Mouse (Mus musculus) spleen, adult 2 months (tissue): ENCODE measurements around the gene Hipk3. TPM values are rescaled to one million over a fixed set of nuclear protein-coding genes. Genes with fewer than 3 reads are reported as not detected.

Source experiments
- DNase-seq, 2 experiments: peaks; one replicate each; pipeline versions ENCODE4 v3.0.0 to v3.0.0-alpha.2; 2012 to 2021; ENCODE audit warnings: low spot score in 2 of 2, low read depth in 1 of 2
- H3K27ac ChIP-seq: fragments of 200-500 bp; 2 replicates; pipeline ENCODE4 v1.5.1; 2012; ENCODE audit warnings: low read length, inconsistent platforms; ENCODE audit not compliant: insufficient read depth
- H3K27me3 ChIP-seq: fragments of 200-500 bp; 2 replicates; pipeline ENCODE4 v1.6.1; 2012; ENCODE audit warnings: mild to moderate bottlenecking, moderate library complexity, low read length, inconsistent platforms; ENCODE audit not compliant: control insufficient read depth, insufficient read depth
- H3K36me3 ChIP-seq: fragments of 200-500 bp; 2 replicates; pipeline ENCODE4 v1.6.1; 2012; ENCODE audit warnings: mild to moderate bottlenecking, low read length, inconsistent platforms; ENCODE audit not compliant: control insufficient read depth, insufficient read depth
- H3K4me1 ChIP-seq: fragments of 200-500 bp; 2 replicates; pipeline ENCODE4 v1.6.1; 2011; ENCODE audit warnings: inconsistent platforms; ENCODE audit not compliant: control insufficient read depth, insufficient read depth, insufficient read length
- H3K4me3 ChIP-seq: fragments of 200-500 bp; 2 replicates; pipeline ENCODE4 v1.5.1; 2011; ENCODE audit warnings: mild to moderate bottlenecking, inconsistent platforms; ENCODE audit not compliant: insufficient read depth, insufficient read length; ENCODE audit errors: extremely low read depth
- CTCF ChIP-seq: fragments of 200-500 bp; IDR thresholded peaks from 2 replicates; pipeline ENCODE4 v1.5.1; 2011; ENCODE audit warnings: mild to moderate bottlenecking, inconsistent platforms; ENCODE audit not compliant: insufficient read depth, insufficient read length, insufficient replicate concordance; ENCODE audit errors: extremely low read depth
- POLR2A ChIP-seq: fragments of 200-500 bp; IDR thresholded peaks from 2 replicates; pipeline ENCODE4 v1.6.1; 2011; ENCODE audit warnings: low read depth, low read length, inconsistent platforms
- WGBS: fragments of 180-500 bp; shearing (Covaris S2); methylation state at CpG from one replicate; pipeline ENCODE4 v1.1.7; 2018; 5-methylcytosine and 5-hydroxymethylcytosine counted together
- polyA plus RNA-seq: library from polyadenylated mRNA; depleted of rRNA; stranded (reverse); fragments of >200 nt; gene quantifications from 2 replicates; pipeline ENCODE4 v1.2.3, GENCODE M21; 2012

Hipk3 gene
- polyA plus RNA-seq, 1 experiment, result 14.5 TPM

DNA sequence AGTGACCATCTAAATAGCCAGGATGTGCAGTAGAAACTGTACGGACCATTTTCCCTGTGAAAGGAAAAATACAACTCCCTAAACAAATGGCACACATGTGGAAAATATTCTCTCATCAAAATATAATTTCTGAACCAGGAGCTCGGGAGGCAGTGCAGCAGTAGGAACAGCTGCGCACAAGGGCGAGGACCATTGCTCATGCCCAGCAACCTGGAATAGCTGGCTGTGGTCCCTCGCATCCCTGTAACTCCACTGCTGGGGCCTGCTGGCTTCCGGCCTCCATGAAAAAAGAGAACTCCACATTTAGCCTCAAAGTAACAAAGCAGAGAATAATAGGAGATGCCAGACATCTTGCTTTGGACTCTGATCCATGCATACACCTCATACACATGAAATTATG is 22.2 kb downstream of the Hipk3 start:
- WGBS, result 97% methylated on average over 6 of the region's 6 CpGs
- no peak for TF ChIP-seq POLR2A
- TF ChIP-seq CTCF, result no peak
- Histone ChIP-seq H3K36me3 (peaks cover 2% of the 10 kb centered on the region; the same call in 1 of the 2 replicates), H3K27ac (no peak overlapping the region), H3K4me1 (no peaks in the 10 kb centered on the region), H3K4me3 (no peak overlapping the region), H3K27me3 (no peaks in the 10 kb centered on the region)
- DNase-seq, result no peak

DNA sequence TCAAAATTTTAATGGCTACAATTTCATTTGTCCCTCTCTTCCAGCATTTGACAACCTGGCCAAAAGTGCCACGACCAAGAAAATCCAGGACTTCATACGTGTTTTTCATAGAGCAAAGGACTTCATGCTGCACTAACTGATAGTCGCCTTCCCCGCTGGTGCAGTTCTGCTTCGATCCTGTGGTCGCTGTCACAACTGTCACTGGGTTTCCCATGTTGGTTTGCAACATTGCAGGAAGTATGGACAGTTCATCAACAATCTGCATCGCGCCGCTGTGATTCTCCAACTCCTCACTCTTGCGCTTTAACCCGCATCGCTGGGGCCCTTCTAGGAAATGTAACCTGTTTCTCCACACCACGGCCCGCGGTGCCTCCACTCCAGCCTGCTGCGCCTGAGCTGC is 23.1 kb downstream of the Hipk3 start:
- Histone ChIP-seq H3K27me3 (no peaks in the 10 kb centered on the region), H3K4me1 (no peaks in the 10 kb centered on the region), H3K36me3 (peaks cover 2% of the 10 kb centered on the region; the same call in 1 of the 2 replicates), H3K27ac (no peak overlapping the region), H3K4me3 (no peak overlapping the region)
- WGBS, result 94% methylated on average over 16 of the region's 16 CpGs
- DNase-seq, result no peak
- no peak for TF ChIP-seq POLR2A
- TF ChIP-seq CTCF, result no peak

DNA sequence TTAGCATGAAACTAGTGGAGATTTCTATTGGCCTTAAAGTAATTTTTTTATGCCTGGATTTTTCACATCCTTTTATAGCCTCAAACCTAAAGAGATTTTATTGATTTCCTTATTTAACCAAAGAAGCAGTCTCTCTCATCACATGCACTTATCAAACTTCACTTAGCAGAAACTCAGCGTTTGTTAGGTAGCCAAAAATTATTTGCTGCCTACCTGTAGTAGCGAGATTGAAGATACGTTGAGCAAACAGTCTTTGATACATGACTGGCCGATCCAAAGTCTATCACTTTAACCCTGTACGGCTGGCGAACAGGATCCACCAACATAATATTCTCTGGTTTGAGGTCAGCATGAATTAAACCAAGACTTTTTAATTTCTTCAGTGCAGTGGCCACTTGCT is 23.7 kb downstream of the Hipk3 start:
- Histone ChIP-seq H3K4me3 (no peak overlapping the region), H3K4me1 (no peaks in the 10 kb centered on the region), H3K36me3 (peaks cover 2% of the 10 kb centered on the region; the same call in 1 of the 2 replicates), H3K27ac (no peak overlapping the region), H3K27me3 (no peaks in the 10 kb centered on the region)
- 94% methylated on average over 6 of the region's 6 CpGs for WGBS
- no peak for DNase-seq
- TF ChIP-seq CTCF, result no peak
- no peak for TF ChIP-seq POLR2A

DNA sequence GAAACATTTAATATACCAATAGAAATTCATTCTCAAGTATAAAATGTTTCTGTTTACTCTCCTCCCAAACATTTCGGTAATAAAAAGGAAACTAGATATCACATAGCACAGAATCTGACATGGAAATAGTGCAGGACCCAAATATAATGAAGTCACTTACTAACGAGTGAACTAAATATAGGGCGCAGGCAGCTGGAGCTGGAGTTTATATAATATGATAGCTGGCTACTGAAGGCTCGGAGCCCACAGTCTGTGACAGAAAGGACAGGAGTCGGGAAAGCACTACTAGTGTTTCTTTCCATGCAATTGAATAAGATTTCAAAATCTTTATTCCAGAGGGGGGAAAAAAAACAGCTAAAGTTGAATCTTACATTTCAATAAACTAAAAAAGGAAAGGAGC is 25.8 kb downstream of the Hipk3 start:
- no peak for TF ChIP-seq CTCF
- TF ChIP-seq POLR2A, result no peak
- no peak overlapping the region for H3K4me3 ChIP-seq
- no peak overlapping the region for H3K27ac ChIP-seq
- H3K27me3 ChIP-seq, result no peaks in the 10 kb centered on the region
- WGBS, result 90% methylated on average over 5 of the region's 5 CpGs
- no peaks in the 10 kb centered on the region for H3K4me1 ChIP-seq
- DNase-seq, result no peak
- H3K36me3 ChIP-seq, result peaks cover 2% of the 10 kb centered on the region; the same call in 1 of the 2 replicates

DNA sequence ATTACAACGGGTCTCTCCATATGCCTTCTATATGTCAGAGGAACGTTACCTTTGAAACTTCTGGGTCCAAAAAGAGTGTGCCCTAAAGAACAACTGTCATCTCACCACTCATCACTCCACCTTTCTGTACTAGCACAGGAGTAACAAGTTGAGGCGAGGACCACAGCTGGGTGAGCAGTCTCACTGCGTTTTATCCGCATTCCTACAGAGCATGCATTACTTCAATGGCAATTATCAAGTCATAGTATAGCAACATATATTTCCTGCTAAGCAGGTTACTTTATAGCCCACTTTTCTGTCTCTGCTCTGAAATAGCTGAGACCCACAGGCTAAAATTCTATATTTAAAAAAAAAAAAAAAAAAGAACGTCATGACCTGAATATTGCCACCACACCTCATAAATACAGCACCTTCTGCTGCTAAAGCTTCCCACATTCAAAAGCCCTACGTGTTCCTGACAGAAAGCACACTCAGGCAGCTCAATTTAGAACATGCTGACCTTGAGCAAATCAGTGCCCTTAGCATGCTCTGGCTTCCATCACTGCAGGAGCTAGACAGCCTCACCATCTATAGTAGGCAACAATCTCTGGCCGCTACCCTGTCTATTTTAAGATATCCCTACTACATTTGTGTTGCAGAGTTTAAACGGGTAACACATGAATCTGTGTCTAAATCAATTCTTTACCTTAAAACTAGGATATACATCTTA is 27.2 kb downstream of the Hipk3 start:
- TF ChIP-seq CTCF, result no peak
- TF ChIP-seq POLR2A, result no peak
- no peaks in the 10 kb centered on the region for H3K27me3 ChIP-seq

DNA sequence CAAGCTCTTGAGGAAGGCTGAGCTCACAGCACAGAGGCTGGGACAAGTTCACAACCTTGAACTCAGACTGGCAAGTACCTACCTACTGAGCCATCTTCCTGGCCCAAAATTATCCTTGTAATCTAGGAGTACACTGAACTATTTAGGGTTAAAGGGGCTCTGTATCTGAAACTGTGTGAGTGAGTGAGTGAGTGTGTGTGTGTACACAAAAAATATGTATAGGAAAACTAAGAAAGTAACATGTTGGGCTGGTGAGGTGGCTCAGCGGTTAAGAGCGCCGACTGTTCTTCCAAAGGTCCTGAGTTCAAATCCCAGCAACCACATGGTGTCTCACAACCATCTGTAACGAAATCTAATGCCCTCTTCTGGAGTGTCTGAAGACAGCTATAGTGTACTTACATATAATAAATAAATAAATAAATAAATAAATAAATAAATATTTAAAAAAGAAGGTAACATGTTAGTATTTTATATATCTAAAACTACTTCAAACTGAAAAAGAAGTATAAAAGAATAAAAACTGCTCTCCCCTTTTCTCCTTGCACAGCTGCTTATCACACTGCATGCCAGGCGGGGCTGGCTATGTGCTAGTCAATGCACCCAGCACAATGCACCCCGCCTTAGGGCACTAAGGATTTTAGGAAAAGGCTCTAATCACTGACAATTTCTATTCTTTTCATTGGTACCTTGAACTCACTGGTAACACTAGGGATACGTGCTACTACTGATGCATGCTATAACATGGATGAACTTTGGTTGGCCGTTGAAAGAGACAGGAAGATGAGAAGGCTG is 28.4 kb downstream of the Hipk3 start:
- peaks cover 3% of the 10 kb centered on the region; the same call in 1 of the 2 replicates for H3K36me3 ChIP-seq
- DNase-seq, result no peak
- H3K4me3 ChIP-seq, result no peak overlapping the region
- no peaks in the 10 kb centered on the region for H3K27me3 ChIP-seq
- no peak for TF ChIP-seq CTCF
- TF ChIP-seq POLR2A, result no peak
- H3K27ac ChIP-seq, result no peak overlapping the region
- WGBS, result 92% methylated on average over 8 of the region's 8 CpGs
- H3K4me1 ChIP-seq, result no peaks in the 10 kb centered on the region

More for the DNA sequence above, 27.2 kb downstream of the Hipk3 start:
- WGBS, result 86% methylated on average over 9 of the region's 9 CpGs
- Histone ChIP-seq H3K27ac (no peak overlapping the region), H3K4me1 (no peaks in the 10 kb centered on the region), H3K4me3 (no peak overlapping the region), H3K36me3 (peaks cover 3% of the 10 kb centered on the region; the same call in 1 of the 2 replicates)
- no peak for DNase-seq
